Mouse (Mus musculus) spleen, adult 2 months (tissue): ENCODE measurements at regions not wholly inside any gene's neighbourhood (a gene's known extent, or its start where the extent isn't known, plus 50 kb on each side); places are given as distances from the start of the nearest gene placed in this dataset.

Source experiments
- CTCF ChIP-seq: fragments of 200-500 bp; IDR thresholded peaks from 2 replicates; pipeline ENCODE4 v1.5.1; 2011; ENCODE audit warnings: mild to moderate bottlenecking, inconsistent platforms; ENCODE audit not compliant: insufficient read depth, insufficient read length, insufficient replicate concordance; ENCODE audit errors: extremely low read depth
- POLR2A ChIP-seq: fragments of 200-500 bp; IDR thresholded peaks from 2 replicates; pipeline ENCODE4 v1.6.1; 2011; ENCODE audit warnings: low read depth, low read length, inconsistent platforms

DNA sequence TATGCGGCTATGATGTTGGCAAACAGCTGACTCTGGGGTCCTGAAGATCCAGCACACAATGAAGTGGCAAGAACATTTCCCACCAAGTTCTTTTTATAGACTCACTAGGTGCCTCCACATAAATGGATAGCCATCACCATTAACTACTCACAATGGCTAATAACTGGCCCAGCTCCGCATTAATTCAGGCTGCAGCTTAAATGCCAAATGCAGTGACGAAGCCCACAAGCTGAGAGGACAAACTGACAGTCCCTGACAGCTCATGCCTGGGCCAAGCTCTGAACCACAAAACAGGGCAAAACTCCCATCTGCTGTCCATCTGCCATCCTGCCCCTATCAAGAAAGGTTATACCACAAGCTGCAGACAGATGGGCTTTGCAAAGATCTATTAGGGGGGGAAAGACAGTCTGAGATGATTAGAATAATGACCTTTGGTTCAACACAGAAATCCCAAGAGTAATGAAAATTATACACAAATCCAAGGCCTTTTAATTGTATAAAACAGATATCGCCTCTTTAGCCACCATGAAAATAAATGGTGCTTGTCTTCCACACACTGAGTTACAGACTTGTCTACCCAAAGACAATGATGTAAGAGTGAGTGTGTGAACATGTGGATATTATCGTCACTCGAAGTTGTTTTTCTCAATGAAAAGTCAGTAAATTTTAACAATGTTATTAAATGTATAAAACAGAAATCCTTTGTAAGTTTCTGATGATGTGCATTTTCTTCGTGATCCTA lies 224.1 kb downstream of the Gm11361 start:
- TF ChIP-seq CTCF (no peak), POLR2A (no peak)
